Mouse (Mus musculus) heart, embryonic 11.5 days (tissue): ENCODE results near the gene Gm10644. TPM values are rescaled to one million over a fixed set of nuclear protein-coding genes. Genes with fewer than 3 reads are reported as not detected.
A peak's percentile ranks its signal among the peaks of the same experiment; 100 is the strongest.

Source experiments
- ATAC-seq: fragments of 200-750 bp; cut with Nextera tagmentation; replicated peaks from 2 replicates; pipeline ENCODE4 v1.8.0; 2017; ENCODE audit warnings: moderate library complexity; ENCODE audit not compliant: insufficient number of reproducible peaks, low FRiP score, low TSS enrichment
- H3K27ac ChIP-seq: fragments of 300-500 bp; sonication (generic); 2 replicates; pipeline ENCODE4 v1.5.1; 2014; ENCODE audit warnings: mild to moderate bottlenecking, low read depth, low read length
- H3K27me3 ChIP-seq: fragments of 300-500 bp; sonication (generic); 2 replicates; pipeline ENCODE4 v1.6.1; 2014; ENCODE audit warnings: mild to moderate bottlenecking, low read length, mixed read lengths; ENCODE audit not compliant: control insufficient read depth, insufficient read depth
- H3K36me3 ChIP-seq: fragments of 300-500 bp; sonication (generic); 2 replicates; pipeline ENCODE4 v1.6.1; 2014; ENCODE audit warnings: mild to moderate bottlenecking, low read length, moderate library complexity, mixed read lengths; ENCODE audit not compliant: control insufficient read depth, insufficient read depth
- H3K4me1 ChIP-seq: fragments of 300-500 bp; sonication (generic); 2 replicates; pipeline ENCODE4 v1.6.1; 2014; ENCODE audit warnings: low read length; ENCODE audit not compliant: control insufficient read depth, insufficient read depth
- H3K4me2 ChIP-seq: fragments of 300-500 bp; sonication (generic); 2 replicates; pipeline ENCODE4 v1.6.1; 2014; ENCODE audit warnings: mild to moderate bottlenecking, moderate library complexity
- H3K4me3 ChIP-seq: fragments of 300-500 bp; sonication (generic); 2 replicates; pipeline ENCODE4 v1.5.1; 2014; ENCODE audit warnings: low read depth, low read length
- H3K9ac ChIP-seq: fragments of 300-500 bp; sonication (generic); 2 replicates; pipeline ENCODE4 v1.6.1; 2014; ENCODE audit warnings: mild to moderate bottlenecking, low read depth, low read length, moderate library complexity
- H3K9me3 ChIP-seq: fragments of 300-500 bp; sonication (generic); replicated peaks from 2 replicates; pipeline ENCODE4 v1.6.1; 2016; ENCODE audit warnings: low read length; ENCODE audit not compliant: control insufficient read depth
- WGBS: fragments of 180-500 bp; shearing (Covaris S2); extraction: QIAGEN DNeasy Blood & Tissue Kit; methylation state at CpG from one replicate; pipeline ENCODE4 v1.1.7; 2014; ENCODE audit not compliant: insufficient replicate concordance; 5-methylcytosine and 5-hydroxymethylcytosine counted together
- polyA plus RNA-seq: library from polyadenylated mRNA; unstranded; fragments of >200 nt; fragmentation: Nextera tagmentation; extraction: Ambion mirVana; gene quantifications from 2 replicates; pipeline ENCODE4 v1.2.1, GENCODE M21; 2014

The Gm10644 gene
- polyA plus RNA-seq, 1 experiment from 2014 or later, result 0.76 TPM

DNA sequence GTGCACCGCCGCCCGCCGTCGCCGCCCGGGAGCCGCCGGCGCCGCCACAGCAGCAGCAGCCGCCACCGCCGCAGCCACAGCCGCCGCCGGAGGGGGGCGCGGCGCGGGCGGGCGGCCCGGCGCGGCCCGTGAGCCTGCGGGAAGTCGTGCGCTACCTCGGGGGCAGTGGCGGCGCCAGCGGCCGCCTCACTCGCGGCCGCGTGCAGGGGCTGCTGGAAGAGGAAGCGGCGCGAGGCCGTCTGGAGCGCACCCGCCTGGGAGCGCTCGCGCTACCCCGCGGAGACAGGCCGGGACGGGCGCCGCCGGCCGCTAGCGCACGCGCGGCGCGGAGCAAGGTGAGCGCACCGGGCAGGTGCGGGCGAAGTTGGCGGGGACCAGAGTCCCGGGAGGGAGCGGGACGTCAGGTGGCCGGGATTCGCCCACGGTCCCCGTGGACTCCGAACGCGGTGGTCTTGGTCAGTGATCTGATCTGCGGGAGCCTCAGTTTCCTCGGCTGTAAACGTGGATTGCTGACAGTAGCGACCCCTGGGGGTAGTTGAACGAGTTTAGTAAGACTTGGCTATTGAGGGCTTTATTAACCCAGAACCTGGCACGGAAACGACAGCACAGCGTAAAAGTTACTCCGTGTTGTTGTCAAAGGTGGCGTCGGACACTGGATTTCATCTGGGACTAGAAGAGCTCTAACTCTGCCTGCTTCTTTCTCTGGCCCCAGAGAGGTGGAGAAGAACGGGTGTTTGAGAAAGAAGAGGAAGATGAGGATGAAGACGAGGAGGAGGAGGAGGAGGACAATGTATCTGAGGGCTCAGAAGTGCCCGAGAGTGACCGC is 43.4 kb upstream of the Gm10644 start:
- peaks cover 5% of the 10 kb centered on the region for H3K36me3 ChIP-seq
- under 1% methylated on average over 72 of the region's 92 CpGs for WGBS
- peaks cover 23% of the 10 kb centered on the region for H3K4me1 ChIP-seq
- peak overlapping the region; percentile 77 for H3K4me3 ChIP-seq
- H3K9me3 ChIP-seq, result no peaks in the 10 kb centered on the region
- no peak for ATAC-seq
- peak overlapping the region; percentile 82 for H3K9ac ChIP-seq
- peak overlapping the region; percentile 76 for H3K27ac ChIP-seq
- H3K27me3 ChIP-seq, result peaks cover 10% of the 10 kb centered on the region
- peak overlapping the region; percentile 93 for H3K4me2 ChIP-seq

DNA sequence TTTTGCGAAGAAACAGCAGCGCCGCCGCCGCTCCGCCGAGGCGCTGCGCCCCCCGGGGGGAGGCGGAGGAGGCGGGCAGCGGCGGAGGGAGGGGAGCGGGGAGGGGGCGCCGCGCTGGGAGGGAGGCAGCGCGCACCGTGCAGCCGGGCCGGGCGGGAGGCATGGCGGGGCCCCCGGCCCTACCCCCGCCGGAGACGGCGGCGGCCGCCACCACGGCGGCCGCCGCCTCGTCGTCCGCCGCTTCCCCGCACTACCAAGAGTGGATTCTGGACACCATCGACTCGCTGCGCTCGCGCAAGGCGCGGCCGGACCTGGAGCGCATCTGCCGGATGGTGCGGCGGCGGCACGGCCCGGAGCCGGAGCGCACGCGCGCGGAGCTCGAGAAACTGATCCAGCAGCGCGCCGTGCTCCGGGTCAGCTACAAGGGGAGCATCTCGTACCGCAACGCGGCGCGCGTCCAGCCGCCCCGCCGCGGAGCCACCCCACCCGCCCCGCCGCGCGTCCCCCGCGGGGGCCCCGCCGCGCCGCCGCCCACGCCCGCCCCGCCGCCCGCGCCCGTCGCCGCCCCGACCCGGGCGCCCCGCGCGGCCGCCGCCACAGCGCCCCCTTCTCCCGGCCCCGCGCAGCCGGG is 42.6 kb upstream of the Gm10644 start, which contains the start of gene Samd1:
Gene Samd1, plus strand, starts transcription at position 162 of the 631 bp plus-strand sequence.
- Histone ChIP-seq H3K4me1 (peaks cover 21% of the 10 kb centered on the region), H3K4me2 (peak within 1 kb of the TSS; percentile 93), H3K27me3 (peaks cover 10% of the 10 kb centered on the region), H3K4me3 (peak within 1 kb of the TSS; percentile 83), H3K36me3 (peaks cover 5% of the 10 kb centered on the region), H3K9me3 (no peaks in the 10 kb centered on the region), H3K27ac (peak within 1 kb of the TSS; percentile 97), H3K9ac (peak within 1 kb of the TSS; percentile 90)
- no peak for ATAC-seq
- under 1% methylated on average over 54 of the region's 112 CpGs for WGBS

DNA sequence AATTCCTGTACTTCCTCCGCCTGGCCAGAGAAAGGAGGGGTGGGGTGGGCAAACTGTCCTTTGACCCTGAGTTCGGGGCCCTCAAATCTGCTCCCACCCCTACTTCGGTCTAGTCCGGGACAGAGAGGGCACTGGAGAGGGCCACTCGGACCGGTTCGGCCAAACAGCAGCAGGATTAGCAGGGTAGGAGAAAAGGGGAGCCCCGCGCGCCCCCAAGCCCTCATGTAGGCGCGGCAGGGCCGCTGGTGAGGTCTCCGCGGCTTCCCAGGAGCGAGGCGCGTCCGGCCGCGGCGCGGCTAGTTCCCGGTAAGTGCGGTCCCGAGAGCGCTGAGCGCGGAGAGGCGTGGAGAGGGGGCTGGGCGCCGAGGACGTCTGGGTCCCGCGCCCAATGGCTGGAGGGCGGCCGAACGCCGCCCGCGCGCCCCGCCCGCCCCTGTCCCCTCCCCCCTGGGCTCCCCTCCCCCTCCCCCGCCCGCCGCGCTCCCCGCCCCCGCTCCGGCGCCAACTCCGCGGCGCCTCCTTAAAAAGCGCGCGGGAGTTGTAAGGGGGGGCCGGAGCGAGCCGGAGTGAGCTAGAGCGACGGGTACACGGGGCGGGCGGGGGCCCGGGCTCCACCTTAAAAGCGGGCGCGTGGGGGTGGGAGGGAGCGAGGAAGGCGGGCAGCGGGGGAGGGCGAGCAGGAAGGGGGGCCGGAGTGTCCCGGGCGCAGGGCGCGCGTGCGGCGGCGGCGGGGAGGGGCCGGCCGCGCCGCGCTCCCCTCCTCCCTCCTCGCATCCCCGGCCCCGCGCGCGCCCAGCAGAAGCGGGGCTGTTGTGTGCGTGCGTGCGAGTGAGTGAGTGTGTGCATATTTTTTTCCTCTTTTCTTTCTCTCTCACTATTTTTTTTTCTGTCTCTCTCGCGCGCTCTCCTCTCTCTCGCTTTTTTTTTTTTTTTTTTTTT is 41.8 kb upstream of the Gm10644 start:
- ATAC-seq, result peak; percentile 81
- H3K9me3 ChIP-seq, result no peaks in the 10 kb centered on the region
- peak overlapping the region; percentile 97 for H3K27ac ChIP-seq
- peak overlapping the region; percentile 93 for H3K4me2 ChIP-seq
- H3K4me1 ChIP-seq, result peaks cover 21% of the 10 kb centered on the region
- peak overlapping the region; percentile 90 for H3K9ac ChIP-seq
- 1% methylated on average over 45 of the region's 103 CpGs for WGBS
- H3K4me3 ChIP-seq, result peak overlapping the region; percentile 83
- peaks cover 5% of the 10 kb centered on the region for H3K36me3 ChIP-seq
- peaks cover 9% of the 10 kb centered on the region for H3K27me3 ChIP-seq

DNA sequence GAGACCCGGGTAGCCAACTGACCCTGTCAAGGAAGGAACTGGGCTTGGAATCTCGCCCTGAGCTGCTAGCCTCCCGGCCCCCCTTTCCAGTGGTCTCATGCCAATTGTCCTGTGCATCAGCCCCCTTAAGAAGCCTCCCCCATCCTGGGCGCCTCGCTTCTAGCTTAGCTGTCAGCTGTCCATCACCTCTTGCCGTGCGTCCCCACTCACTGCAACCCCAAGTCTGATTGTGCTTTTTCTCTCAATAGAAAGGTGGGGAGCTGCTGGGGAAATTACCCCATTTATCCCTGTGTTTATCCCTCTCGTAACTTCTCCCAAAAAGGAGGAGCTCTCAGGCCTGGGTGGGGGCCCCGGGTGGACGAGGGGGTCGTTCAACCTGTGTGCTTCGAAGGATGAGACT is 41.0 kb upstream of the Gm10644 start:
- Histone ChIP-seq H3K4me1 (peaks cover 18% of the 10 kb centered on the region), H3K4me3 (peak overlapping the region; percentile 83), H3K27me3 (peaks cover 6% of the 10 kb centered on the region), H3K9ac (peak overlapping the region; percentile 90; the same call in 1 of the 2 replicates), H3K9me3 (no peaks in the 10 kb centered on the region), H3K27ac (no peak overlapping the region; the same call in 1 of the 2 replicates), H3K4me2 (peak overlapping the region; percentile 93), H3K36me3 (peaks cover 10% of the 10 kb centered on the region)
- no peak for ATAC-seq
- WGBS, result 22% methylated on average over 12 of the region's 12 CpGs

DNA sequence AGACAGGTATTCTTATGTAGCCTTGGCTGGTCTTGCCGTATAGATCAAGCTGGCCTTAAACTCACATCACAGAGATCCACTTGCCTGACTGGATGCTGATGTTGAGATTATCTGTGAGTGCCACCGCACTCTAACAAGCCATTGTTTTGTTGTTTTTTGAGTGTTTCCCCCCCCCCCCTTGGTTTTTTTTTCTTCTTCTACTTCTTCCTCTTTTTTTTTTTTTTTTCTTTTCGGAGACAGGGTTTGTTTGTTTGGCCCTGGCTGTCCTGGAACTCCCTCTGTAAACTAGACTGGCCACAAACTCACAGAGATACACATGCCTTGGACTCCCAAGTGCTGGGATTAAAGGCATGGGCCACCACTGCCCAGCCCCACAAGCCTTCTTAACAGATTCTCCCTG is 39.0 kb upstream of the Gm10644 start:
- Histone ChIP-seq H3K36me3 (peaks cover 12% of the 10 kb centered on the region), H3K4me3 (no peak overlapping the region), H3K27me3 (no peaks in the 10 kb centered on the region), H3K4me2 (no peak overlapping the region), H3K9me3 (no peaks in the 10 kb centered on the region), H3K9ac (no peak overlapping the region), H3K4me1 (peaks cover 11% of the 10 kb centered on the region), H3K27ac (no peak overlapping the region)
- ATAC-seq, result no peak
- 70% methylated on average over 3 of the region's 3 CpGs for WGBS

DNA sequence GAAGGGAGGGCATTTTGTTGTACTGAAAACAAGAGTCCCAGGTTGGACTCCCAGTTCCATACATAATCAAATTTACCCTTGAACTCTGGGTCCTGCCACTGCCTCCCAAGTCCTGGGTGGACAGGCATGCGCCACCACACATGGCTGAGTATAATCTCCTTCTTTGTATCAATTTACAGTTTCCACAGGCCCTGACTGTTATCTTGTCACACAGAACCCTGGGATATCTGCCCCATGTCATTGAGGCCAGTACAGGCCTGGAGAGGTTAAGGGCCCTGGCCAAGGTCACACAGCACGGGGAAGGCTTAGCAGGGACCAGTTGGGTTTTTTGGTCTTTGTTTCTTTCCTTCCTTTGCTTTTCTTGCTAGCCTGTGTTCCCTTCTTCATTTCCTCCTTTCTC is 37.5 kb upstream of the Gm10644 start:
- no peak overlapping the region for H3K27ac ChIP-seq
- no peak overlapping the region for H3K4me2 ChIP-seq
- no peaks in the 10 kb centered on the region for H3K9me3 ChIP-seq
- no peaks in the 10 kb centered on the region for H3K27me3 ChIP-seq
- no peak for ATAC-seq
- H3K36me3 ChIP-seq, result peaks cover 18% of the 10 kb centered on the region
- no peak overlapping the region for H3K9ac ChIP-seq
- H3K4me1 ChIP-seq, result peaks cover 7% of the 10 kb centered on the region
- WGBS, result 51% methylated on average over 2 of the region's 2 CpGs
- no peak overlapping the region for H3K4me3 ChIP-seq

DNA sequence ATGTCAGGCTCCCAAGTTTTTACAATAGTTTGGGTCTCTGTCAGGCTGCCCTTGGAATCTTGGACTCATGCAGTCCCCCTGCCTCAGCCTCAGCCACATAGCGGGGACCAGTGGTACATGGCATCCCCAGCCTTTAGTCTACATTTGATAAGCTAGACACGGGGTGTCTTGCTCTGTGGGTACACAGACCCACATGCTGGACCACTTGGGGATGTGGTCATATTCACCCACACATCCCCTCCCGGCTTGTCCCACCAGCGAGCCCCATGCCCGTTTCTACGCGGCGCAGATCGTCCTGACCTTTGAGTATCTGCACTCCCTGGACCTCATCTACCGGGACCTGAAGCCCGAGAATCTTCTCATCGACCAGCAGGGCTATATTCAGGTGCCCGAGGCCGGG is 35.2 kb upstream of the Gm10644 start:
- ATAC-seq, result no peak
- 90% methylated on average over 14 of the region's 14 CpGs for WGBS
- no peak overlapping the region for H3K9ac ChIP-seq
- H3K27me3 ChIP-seq, result no peaks in the 10 kb centered on the region
- no peak overlapping the region for H3K4me2 ChIP-seq
- no peak overlapping the region for H3K4me3 ChIP-seq
- peaks cover 29% of the 10 kb centered on the region for H3K36me3 ChIP-seq
- no peaks in the 10 kb centered on the region for H3K9me3 ChIP-seq
- H3K4me1 ChIP-seq, result no peaks in the 10 kb centered on the region
- H3K27ac ChIP-seq, result no peak overlapping the region

DNA sequence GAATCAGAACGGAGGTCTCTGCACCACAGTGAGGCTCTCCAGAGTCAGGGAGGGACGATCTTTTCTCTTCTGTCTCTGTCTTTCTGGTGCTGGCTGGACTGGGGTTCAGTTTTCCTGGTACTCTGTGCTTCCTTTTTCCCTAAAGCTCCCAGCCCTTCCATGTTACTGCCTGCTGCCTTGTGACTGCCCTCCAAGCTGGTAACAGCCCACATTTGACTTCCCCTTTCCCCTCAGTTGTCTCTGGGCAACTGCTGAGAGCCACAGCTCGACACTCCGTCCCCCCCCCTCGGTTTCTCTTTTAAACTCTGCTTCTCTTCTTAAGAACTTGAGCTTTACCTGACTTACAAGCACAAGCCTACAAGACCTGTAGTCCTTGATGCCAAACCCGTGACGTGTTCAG is 34.2 kb upstream of the Gm10644 start:
- Histone ChIP-seq H3K27me3 (no peaks in the 10 kb centered on the region), H3K4me2 (no peak overlapping the region), H3K4me1 (no peaks in the 10 kb centered on the region), H3K9ac (no peak overlapping the region), H3K27ac (no peak overlapping the region), H3K9me3 (no peaks in the 10 kb centered on the region), H3K4me3 (no peak overlapping the region), H3K36me3 (peaks cover 29% of the 10 kb centered on the region)
- ATAC-seq, result no peak
- 84% methylated on average over 7 of the region's 7 CpGs for WGBS
